Mouse (Mus musculus) hindbrain, embryonic 15.5 days (tissue): ENCODE data around the gene Helz. TPM values are rescaled to one million over a fixed set of nuclear protein-coding genes. Genes with fewer than 3 reads are reported as not detected.

Experiments
- ATAC-seq: fragments of 200-750 bp; cut with Nextera tagmentation; 2 replicates; pipeline ENCODE4 v1.8.0; 2017; ENCODE audit warnings: low read depth, moderate number of reproducible peaks, moderate TSS enrichment; ENCODE audit not compliant: low FRiP score
- H3K27ac ChIP-seq: fragments of 300-500 bp; sonication (generic); replicated peaks from 2 replicates; pipeline ENCODE4 v1.5.1; 2015; ENCODE audit warnings: mild to moderate bottlenecking, inconsistent platforms
- H3K27me3 ChIP-seq: fragments of 300-500 bp; sonication (generic); 2 replicates; pipeline ENCODE4 v1.6.1; 2015; ENCODE audit warnings: control low read depth, inconsistent platforms
- H3K36me3 ChIP-seq: fragments of 300-500 bp; sonication (generic); 2 replicates; pipeline ENCODE4 v1.6.1; 2015; ENCODE audit warnings: control low read depth, inconsistent platforms
- H3K4me1 ChIP-seq: fragments of 300-500 bp; sonication (generic); replicated peaks from 2 replicates; pipeline ENCODE4 v1.6.1; 2015; ENCODE audit warnings: control low read depth, inconsistent platforms
- H3K4me2 ChIP-seq: fragments of 300-500 bp; sonication (generic); 2 replicates; pipeline ENCODE4 v1.6.1; 2015; ENCODE audit warnings: moderate library complexity, mild to moderate bottlenecking, inconsistent platforms
- H3K4me3 ChIP-seq: fragments of 300-500 bp; sonication (generic); 2 replicates; pipeline ENCODE4 v1.5.1; 2015; ENCODE audit warnings: mild to moderate bottlenecking, inconsistent platforms
- H3K9ac ChIP-seq: fragments of 300-500 bp; sonication (generic); 2 replicates; pipeline ENCODE4 v1.6.1; 2015; ENCODE audit warnings: inconsistent platforms
- H3K9me3 ChIP-seq: fragments of 300-500 bp; sonication (generic); 2 replicates; pipeline ENCODE4 v1.6.1; 2016; ENCODE audit warnings: control low read depth, inconsistent platforms
- WGBS: fragments of 180-500 bp; shearing (Covaris S2); methylation state at CpG from one replicate; pipeline ENCODE4 v1.1.7; 2015; 5-methylcytosine and 5-hydroxymethylcytosine counted together
- polyA plus RNA-seq: library from polyadenylated mRNA; unstranded; fragments of >200 nt; fragmentation: Nextera tagmentation; extraction: Ambion mirVana; gene quantifications from 2 replicates; pipeline ENCODE4 v1.2.1, GENCODE M21; 2015

Gene Helz
- polyA plus RNA-seq, 1 experiment from 2014 or later, result 16.8 TPM

GRCm38 (mm10) chr11:107631124-107631523, 83.4 kb downstream of the Helz start:
- 93% methylated on average over 7 of the region's 7 CpGs for WGBS
- no peaks in the 10 kb centered on the region for H3K9me3 ChIP-seq
- no peak overlapping the region for H3K4me3 ChIP-seq
- H3K9ac ChIP-seq, result no peak overlapping the region
- H3K27ac ChIP-seq, result no peak overlapping the region
- peaks cover 24% of the 10 kb centered on the region for H3K36me3 ChIP-seq
- H3K4me1 ChIP-seq, result 0 out of 2 replicates have a peak, but pooled peaks cover 3% of the 10 kb centered on the region
- no peaks in the 10 kb centered on the region for H3K27me3 ChIP-seq
- no peak for ATAC-seq
- H3K4me2 ChIP-seq, result no peak overlapping the region

DNA sequence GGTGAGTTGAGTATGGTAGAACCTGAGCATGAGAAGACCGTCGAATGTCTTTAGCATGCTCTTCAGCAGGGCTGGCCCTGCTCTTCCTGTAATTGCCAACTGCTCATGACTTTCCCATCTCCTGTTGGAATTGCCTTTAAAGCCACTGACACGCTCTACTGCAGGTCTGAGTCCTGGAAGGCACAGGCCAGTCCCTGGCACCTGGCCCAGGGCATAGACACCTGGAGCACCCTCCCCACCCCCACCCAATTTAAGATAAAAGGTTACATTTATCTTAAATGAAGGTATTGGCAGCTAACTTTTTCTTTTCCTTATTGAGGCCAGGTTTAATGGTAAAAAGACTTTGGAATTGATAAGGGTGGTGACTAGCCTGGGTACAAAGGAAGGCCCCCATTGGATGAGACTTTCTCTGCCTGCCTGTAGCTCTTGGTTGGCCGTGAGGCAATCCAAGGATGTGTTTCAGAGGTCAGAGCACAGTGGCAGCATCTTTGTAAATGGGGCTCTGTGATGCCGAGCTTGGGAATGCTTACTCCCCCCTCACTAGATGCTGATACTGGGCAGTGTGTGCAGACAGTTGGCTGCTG, 85.9 kb downstream of the Helz start:
- WGBS, result 87% methylated on average over 5 of the region's 5 CpGs
- H3K4me2 ChIP-seq, result no peak overlapping the region
- no peak for ATAC-seq
- H3K9ac ChIP-seq, result no peak overlapping the region
- no peaks in the 10 kb centered on the region for H3K27me3 ChIP-seq
- H3K4me1 ChIP-seq, result 0 out of 2 replicates have a peak, but pooled peaks cover 3% of the 10 kb centered on the region
- H3K4me3 ChIP-seq, result no peak overlapping the region
- no peak overlapping the region for H3K27ac ChIP-seq
- peaks cover 29% of the 10 kb centered on the region for H3K36me3 ChIP-seq
- H3K9me3 ChIP-seq, result no peaks in the 10 kb centered on the region

DNA sequence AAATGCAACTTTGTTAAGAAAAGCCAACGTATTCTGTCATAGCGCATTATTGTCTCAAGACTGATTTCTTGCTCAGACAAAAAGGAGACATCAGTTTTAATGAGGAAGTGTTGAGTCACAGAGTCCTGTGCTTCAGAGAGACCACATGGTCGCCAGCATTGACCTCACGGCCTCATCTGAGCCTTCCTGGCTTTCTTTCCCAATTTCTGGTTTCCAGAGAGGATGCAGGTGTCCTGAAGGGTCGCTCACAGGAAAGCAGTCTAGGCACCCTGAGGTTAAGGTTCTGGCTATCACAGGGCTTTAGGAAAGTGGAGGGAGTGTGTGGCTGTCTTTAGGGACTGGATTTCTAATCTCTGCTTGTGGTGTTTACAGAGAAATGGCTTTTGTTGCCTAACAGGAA, 90.4 kb downstream of the Helz start:
- ATAC-seq, result no peak
- Histone ChIP-seq H3K9ac (no peak overlapping the region), H3K9me3 (no peaks in the 10 kb centered on the region), H3K4me2 (no peak overlapping the region), H3K4me1 (no peaks in the 10 kb centered on the region), H3K27me3 (no peaks in the 10 kb centered on the region), H3K4me3 (no peak overlapping the region), H3K27ac (no peak overlapping the region), H3K36me3 (peaks cover 24% of the 10 kb centered on the region)
- 89% methylated on average over 5 of the region's 5 CpGs for WGBS

DNA sequence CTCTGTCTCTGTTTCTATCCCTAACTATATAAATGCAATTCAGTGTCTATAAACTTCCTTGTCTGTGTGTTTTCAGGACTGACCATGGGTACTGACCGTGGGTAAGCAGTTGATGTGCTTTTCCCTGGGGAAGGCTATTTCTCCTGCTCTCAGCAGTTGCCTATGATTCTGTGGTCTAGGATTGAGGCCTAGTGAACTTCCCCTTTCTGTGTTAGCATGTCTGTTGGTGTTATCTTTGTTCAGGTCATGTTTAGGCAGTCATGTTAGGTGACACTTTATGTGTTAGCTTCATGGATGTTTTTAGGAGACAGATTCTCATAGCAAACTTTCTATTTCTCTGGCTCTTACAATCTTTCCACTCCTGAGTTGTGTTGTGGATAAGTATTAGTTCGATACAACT, 91.9 kb downstream of the Helz start:
- Histone ChIP-seq H3K4me2 (no peak overlapping the region), H3K36me3 (peaks cover 28% of the 10 kb centered on the region), H3K9me3 (no peaks in the 10 kb centered on the region), H3K9ac (no peak overlapping the region), H3K4me1 (no peaks in the 10 kb centered on the region), H3K4me3 (no peak overlapping the region), H3K27ac (no peak overlapping the region), H3K27me3 (no peaks in the 10 kb centered on the region)
- ATAC-seq, result no peak
- WGBS, result 94% methylated on average over 2 of the region's 2 CpGs

DNA sequence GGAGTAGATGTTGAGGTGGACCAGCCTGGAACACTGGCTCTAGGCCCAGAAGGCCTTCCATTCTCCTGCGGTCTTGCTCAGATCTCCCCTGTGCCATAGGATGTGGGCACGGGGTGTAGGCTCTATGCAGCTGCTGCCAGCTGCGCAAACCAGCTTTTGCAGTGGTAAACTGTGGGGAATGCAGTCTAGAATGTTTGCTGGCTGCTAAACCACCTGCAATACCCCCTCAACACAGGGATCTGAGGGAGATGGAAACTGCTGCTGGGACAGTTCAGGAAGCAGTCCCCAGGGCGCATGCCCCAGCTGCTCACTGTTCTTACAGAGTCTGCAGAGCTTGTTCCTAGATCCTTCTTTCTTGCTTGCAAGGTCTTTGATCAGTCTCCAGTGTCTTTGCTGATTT, 96.7 kb downstream of the Helz start:
- Histone ChIP-seq H3K27me3 (no peaks in the 10 kb centered on the region), H3K27ac (no peak overlapping the region), H3K36me3 (peaks cover 28% of the 10 kb centered on the region), H3K9ac (no peak overlapping the region), H3K4me3 (no peak overlapping the region), H3K9me3 (no peaks in the 10 kb centered on the region), H3K4me2 (no peak overlapping the region), H3K4me1 (no peaks in the 10 kb centered on the region)
- 92% methylated on average over 4 of the region's 4 CpGs for WGBS
- no peak for ATAC-seq

- no peak for ATAC-seq
- WGBS, result 98% methylated on average over 3 of the region's 3 CpGs
- Histone ChIP-seq H3K9me3 (no peaks in the 10 kb centered on the region), H3K4me1 (peaks cover 14% of the 10 kb centered on the region), H3K4me3 (no peak overlapping the region), H3K36me3 (peaks cover 28% of the 10 kb centered on the region), H3K27ac (no peak overlapping the region), H3K27me3 (no peaks in the 10 kb centered on the region), H3K4me2 (no peak overlapping the region), H3K9ac (no peak overlapping the region)
Measured at GRCm38 (mm10) chr11:107647330-107647729, 99.6 kb downstream of the Helz start.

GRCm38 (mm10) chr11:107648668-107649067, 100.9 kb downstream of the Helz start:
- peaks cover 23% of the 10 kb centered on the region for H3K36me3 ChIP-seq
- 70% methylated on average over 4 of the region's 4 CpGs for WGBS
- no peak overlapping the region for H3K27ac ChIP-seq
- no peak for ATAC-seq
- H3K9ac ChIP-seq, result no peak overlapping the region
- H3K4me1 ChIP-seq, result peaks cover 14% of the 10 kb centered on the region
- no peak overlapping the region for H3K4me2 ChIP-seq
- no peaks in the 10 kb centered on the region for H3K9me3 ChIP-seq
- H3K27me3 ChIP-seq, result no peaks in the 10 kb centered on the region
- no peak overlapping the region for H3K4me3 ChIP-seq

GRCm38 (mm10) chr11:107649458-107649857, 101.7 kb downstream of the Helz start:
- ATAC-seq, result no peak
- peaks cover 21% of the 10 kb centered on the region for H3K36me3 ChIP-seq
- WGBS, result 94% methylated on average over 14 of the region's 14 CpGs

DNA sequence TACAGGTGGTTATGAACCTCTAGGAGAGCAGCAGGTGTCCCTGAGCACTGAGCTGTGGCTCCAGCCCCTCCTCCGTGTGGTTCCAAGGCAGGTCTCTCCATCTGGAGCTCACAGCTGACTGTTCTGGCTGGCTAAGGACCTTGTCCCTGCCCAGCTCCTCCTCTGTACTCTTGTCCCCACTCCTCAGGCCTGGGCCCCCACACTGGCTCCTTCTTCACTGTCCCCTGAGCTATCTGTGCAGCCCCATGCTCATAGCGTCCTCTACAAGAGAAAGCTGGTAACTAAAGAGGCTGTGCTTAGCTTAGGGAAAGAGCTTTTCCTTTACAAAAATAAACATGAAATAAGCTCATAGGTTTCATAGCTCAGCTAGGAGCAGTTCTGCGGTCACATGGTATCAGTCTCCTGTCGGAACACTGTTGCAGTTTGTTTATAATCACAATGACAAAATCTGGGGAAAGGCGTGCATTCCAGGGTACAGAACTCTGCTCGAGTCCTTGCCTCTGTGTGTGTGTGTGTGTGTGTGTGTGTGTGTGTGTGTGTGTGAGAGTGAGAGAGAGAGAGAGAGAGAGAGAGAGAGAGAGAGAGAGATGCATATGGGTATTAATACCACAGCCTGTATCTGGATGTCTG, 102.8 kb downstream of the Helz start:
- H3K9me3 ChIP-seq, result no peaks in the 10 kb centered on the region
- H3K27ac ChIP-seq, result no peak overlapping the region
- peaks cover 21% of the 10 kb centered on the region for H3K36me3 ChIP-seq
- ATAC-seq, result no peak
- no peak overlapping the region for H3K9ac ChIP-seq
- H3K4me3 ChIP-seq, result no peak overlapping the region
- H3K4me1 ChIP-seq, result peaks cover 14% of the 10 kb centered on the region
- H3K27me3 ChIP-seq, result no peaks in the 10 kb centered on the region
- no peak overlapping the region for H3K4me2 ChIP-seq
- 81% methylated on average over 6 of the region's 6 CpGs for WGBS

More at GRCm38 (mm10) chr11:107649458-107649857, 101.7 kb downstream of the Helz start:
- H3K27me3 ChIP-seq, result no peaks in the 10 kb centered on the region
- peaks cover 14% of the 10 kb centered on the region for H3K4me1 ChIP-seq
- H3K4me2 ChIP-seq, result no peak overlapping the region
- H3K9me3 ChIP-seq, result no peaks in the 10 kb centered on the region
- H3K27ac ChIP-seq, result no peak overlapping the region
- H3K4me3 ChIP-seq, result no peak overlapping the region
- H3K9ac ChIP-seq, result no peak overlapping the region

DNA sequence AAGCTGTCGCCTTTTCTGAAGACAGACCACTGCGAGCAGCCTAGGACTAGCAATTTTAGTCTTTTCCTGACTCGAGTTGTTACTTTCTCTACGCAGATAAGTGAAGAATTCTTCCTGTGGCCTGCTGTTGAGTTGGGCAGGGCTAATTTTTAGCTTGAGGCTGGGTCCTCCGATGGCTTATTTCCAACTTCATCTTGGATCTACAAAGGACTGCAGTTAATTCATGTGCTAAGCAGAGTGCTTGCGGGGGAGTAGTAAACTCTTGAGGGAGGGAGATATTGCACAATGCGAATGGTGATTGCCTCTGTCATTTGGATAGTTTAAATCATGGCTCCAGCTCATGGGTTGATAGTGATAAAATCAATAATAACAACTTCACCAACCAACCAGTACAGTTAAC, 103.7 kb downstream of the Helz start:
- Histone ChIP-seq H3K4me1 (peaks cover 14% of the 10 kb centered on the region), H3K36me3 (peaks cover 25% of the 10 kb centered on the region), H3K27ac (no peak overlapping the region), H3K4me2 (no peak overlapping the region), H3K27me3 (no peaks in the 10 kb centered on the region), H3K4me3 (no peak overlapping the region), H3K9ac (no peak overlapping the region), H3K9me3 (no peaks in the 10 kb centered on the region)
- no peak for ATAC-seq
- whole genome bisulfite sequencing, result 70% methylated on average over 7 of the region's 7 CpGs

DNA sequence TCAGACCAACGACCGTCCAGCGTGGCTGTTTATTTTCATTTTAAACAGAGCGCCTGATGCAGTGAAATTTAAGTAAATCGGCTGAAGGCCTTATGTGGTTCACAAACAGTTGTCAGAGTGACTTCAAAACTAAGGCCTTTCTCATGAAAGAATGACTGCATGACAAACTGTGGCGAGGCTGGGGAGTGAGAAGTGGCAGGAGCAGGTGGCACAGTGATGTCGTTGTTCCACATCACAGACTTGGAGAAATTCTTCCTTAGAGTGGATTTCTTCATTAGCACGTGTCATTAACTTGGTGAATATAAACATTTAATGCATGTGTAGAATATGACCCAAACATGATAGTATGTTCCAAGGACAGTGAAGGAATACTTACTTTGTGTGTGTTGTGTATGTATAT, 104.4 kb downstream of the Helz start:
- WGBS, result 60% methylated on average over 8 of the region's 8 CpGs
- peaks cover 14% of the 10 kb centered on the region for H3K4me1 ChIP-seq
- H3K27ac ChIP-seq, result no peak overlapping the region
- H3K9ac ChIP-seq, result no peak overlapping the region
- H3K36me3 ChIP-seq, result peaks cover 27% of the 10 kb centered on the region
- H3K4me2 ChIP-seq, result no peak overlapping the region
- H3K27me3 ChIP-seq, result no peaks in the 10 kb centered on the region
- no peak for ATAC-seq
- H3K9me3 ChIP-seq, result no peaks in the 10 kb centered on the region
- no peak overlapping the region for H3K4me3 ChIP-seq

- no peak for ATAC-seq
- H3K9ac ChIP-seq, result no peak overlapping the region
- 86% methylated on average over 4 of the region's 4 CpGs for WGBS
- H3K27me3 ChIP-seq, result no peaks in the 10 kb centered on the region
- no peak overlapping the region for H3K27ac ChIP-seq
- H3K4me2 ChIP-seq, result no peak overlapping the region
- no peaks in the 10 kb centered on the region for H3K9me3 ChIP-seq
- no peak overlapping the region for H3K4me3 ChIP-seq
- peaks cover 11% of the 10 kb centered on the region for H3K4me1 ChIP-seq
- peaks cover 8% of the 10 kb centered on the region for H3K36me3 ChIP-seq
Measured at GRCm38 (mm10) chr11:107655538-107655937, 107.8 kb downstream of the Helz start.
